Mouse (Mus musculus): Measurements from ENCODE around the gene Retnlb. TPM values are rescaled to one million over a fixed set of nuclear protein-coding genes. Genes with fewer than 3 reads are reported as not detected.
"Not testable (repeated sequence)": the region's sequence is repeated elsewhere in the genome, so short reads cannot be mapped to it uniquely, and the experiment has no call there.

Gene Retnlb
- polyA plus RNA-seq, 1 experiment = 15.9 TPM

GRCm38 (mm10) chr16:48865004-48865403 lies 48.3 kb downstream of the Retnlb start:
- DNase-seq (ENCODE audit: low read depth, low spot score) = not testable (repeated sequence)
- 90% methylated on average over 1 of the region's 1 CpGs for WGBS

GRCm38 (mm10) chr16:48867690-48868089 lies 51.0 kb downstream of the Retnlb start:
- DNase-seq (ENCODE audit: low read depth, low spot score) = no peak
- WGBS = 50% methylated on average over 2 of the region's 2 CpGs

Other genes with a start within 250 kb of the Retnlb start
- 0.09 and 0.30 TPM in 2 replicates for gene Trat1, start 44.8 kb upstream of the Retnlb start, polyA plus RNA-seq (2012; rRNA removed)
- 5.2 and 6.3 TPM in 2 replicates for gene Retnla, start 25.7 kb downstream of the Retnlb start, polyA plus RNA-seq (2012; rRNA removed)
- 5.3 and 8.2 TPM in 2 replicates for gene Retnlg, start 55.8 kb downstream of the Retnlb start, polyA plus RNA-seq (2012; rRNA removed)
- 1.1 TPM in 2 replicates for gene Dzip3, start 177.3 kb downstream of the Retnlb start, polyA plus RNA-seq (2012; rRNA removed)
- gene Cip2a, start 177.3 kb downstream of the Retnlb start, polyA plus RNA-seq (2012; rRNA removed) = 2.4 and 4.8 TPM in 2 replicates
- gene Myh15, start 240.6 kb downstream of the Retnlb start, polyA plus RNA-seq (2012; rRNA removed) = not detected in 2 replicates